Mouse (Mus musculus) CH12.LX (cell line): ENCODE data around the gene Akirin2.
A peak's percentile ranks its signal among the peaks of the same experiment; 100 is the strongest.

Experiments
- CHD2 ChIP-seq: IDR thresholded peaks from 2 replicates; pipeline ENCODE4 v1.6.1; 2011; ENCODE audit warnings: low read length, improper control_type of control experiment
- KAT2A ChIP-seq: IDR thresholded peaks from 2 replicates; pipeline ENCODE4 v1.6.1; 2012; ENCODE audit warnings: low read length, improper control_type of control experiment, inconsistent platforms; ENCODE audit not compliant: insufficient replicate concordance
- SMC3 ChIP-seq: IDR thresholded peaks from 2 replicates; pipeline ENCODE4 v1.6.1; 2011; ENCODE audit warnings: low read depth, low read length, improper control_type of control experiment
- ZNF384 ChIP-seq: IDR thresholded peaks from 2 replicates; pipeline ENCODE4 v1.6.1; 2012; ENCODE audit warnings: low read depth, low read length, improper control_type of control experiment, inconsistent platforms

DNA sequence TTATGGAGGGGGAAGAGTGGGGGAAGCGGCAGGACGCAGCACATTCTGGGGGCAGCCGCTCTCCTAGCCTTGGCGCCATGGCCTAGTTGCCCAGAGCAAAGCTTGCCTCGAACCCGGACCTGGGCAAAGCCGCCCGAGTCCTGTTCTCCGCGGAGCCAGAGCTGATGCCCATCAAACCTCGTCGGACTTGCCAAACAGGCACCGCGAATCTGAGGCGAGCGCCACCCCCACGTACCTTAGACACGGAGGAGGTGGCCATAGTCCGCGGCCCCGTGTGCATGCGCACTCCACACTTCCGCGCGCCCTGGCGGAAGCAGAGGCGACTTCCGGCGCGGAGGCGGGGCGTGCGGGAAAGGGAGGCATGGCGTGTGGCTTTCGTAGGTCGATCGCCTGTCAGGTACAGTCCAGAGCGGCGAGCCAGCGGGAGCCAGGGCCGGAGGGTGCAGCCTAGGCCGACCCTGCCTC lies 63.9 kb downstream of the Akirin2 start, which contains the start of the genes Orc3 and Rars2:
- no peak; the same call in 1 of the 2 replicates for TF ChIP-seq CHD2
- TF ChIP-seq KAT2A, result peak; percentile 84; the same call in 1 of the 2 replicates
- no peak for TF ChIP-seq SMC3
- no peak for TF ChIP-seq ZNF384
